Mouse (Mus musculus) MEL-GATA-1-ER (cell line): ENCODE results near the gene Slc12a3.

Source experiments
- DNase-seq: peaks from one replicate; pipeline ENCODE4 v3.0.0-alpha.2; 2012; ENCODE audit warnings: low read depth; ENCODE audit errors: extremely low read depth

The Slc12a3 gene

GRCm38 (mm10) chr8:94330733-94331132 lies 1.7 kb downstream of the Slc12a3 start:
- peak; percentile 46 for DNase-seq

GRCm38 (mm10) chr8:94333345-94333744 lies 4.3 kb downstream of the Slc12a3 start:
- peak; percentile 6 for DNase-seq

DNA sequence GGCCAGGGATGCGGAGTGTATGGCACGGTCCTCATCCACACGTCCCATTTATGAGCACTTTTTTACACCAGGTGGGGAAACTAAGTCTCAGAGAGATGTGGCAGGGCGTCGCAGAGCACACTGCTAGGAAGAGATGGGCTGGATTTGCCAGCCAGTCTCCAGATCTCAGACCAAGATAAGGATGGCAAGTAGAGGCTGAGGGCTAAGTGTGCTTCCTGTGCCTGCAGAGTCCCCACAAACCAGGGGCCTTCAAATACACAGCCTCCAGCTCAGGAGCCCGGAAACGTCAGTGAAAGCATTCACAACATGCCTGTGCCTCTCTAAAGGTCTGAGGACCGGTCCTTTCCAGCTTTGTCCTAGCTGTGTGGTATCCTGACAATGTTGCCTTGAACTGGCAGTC lies 8.6 kb downstream of the Slc12a3 start:
- no peak for DNase-seq

DNA sequence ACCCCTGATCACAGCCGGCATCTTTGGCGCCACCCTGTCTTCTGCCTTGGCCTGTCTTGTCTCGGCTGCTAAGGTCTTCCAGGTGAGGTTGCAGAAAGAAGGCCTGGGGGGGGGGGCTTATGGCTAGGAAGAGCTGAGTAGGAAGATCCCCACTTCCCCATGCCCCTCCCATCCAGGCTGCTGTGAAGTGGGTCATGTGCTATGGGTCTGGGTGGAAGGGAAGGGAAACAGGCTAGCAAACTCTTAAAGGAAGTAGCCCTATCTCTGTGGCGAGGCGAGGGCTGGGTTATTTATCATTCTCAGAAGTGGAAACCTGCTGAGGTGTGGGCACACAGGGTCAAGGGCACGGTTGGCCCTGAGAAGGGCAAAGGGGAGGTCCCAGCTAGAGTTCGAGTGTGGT lies 11.8 kb downstream of the Slc12a3 start:
- peak; percentile 11 for DNase-seq

GRCm38 (mm10) chr8:94342691-94343090 lies 13.7 kb downstream of the Slc12a3 start:
- no peak for DNase-seq

- DNase-seq, result peak; percentile 36
Observed at GRCm38 (mm10) chr8:94343290-94343689, 14.3 kb downstream of the Slc12a3 start.

DNA sequence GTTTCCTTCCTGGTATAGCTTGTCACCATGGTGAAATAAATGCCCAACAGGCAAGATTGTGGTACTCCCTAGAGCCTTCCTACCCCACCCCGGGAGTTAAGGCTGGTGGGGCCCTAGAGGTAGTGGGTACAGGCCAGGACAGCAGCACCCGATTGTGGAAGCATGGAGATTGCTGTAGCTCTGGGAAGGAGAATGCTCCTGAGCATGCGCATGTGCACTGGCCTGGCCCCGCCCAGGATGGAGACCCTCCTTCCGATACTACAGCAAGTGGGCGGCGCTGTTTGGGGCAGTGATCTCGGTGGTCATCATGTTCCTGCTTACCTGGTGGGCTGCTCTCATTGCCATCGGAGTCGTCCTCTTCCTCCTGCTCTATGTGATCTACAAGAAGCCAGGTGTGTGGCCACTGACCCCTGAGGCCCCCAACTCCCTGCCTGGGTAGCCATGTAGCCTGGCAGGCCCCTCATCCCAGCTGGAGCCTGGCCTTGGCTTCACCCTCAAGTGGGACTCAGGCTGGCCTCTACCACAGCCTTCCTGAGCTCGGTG lies 14.8 kb downstream of the Slc12a3 start:
- DNase-seq, result no peak

DNA sequence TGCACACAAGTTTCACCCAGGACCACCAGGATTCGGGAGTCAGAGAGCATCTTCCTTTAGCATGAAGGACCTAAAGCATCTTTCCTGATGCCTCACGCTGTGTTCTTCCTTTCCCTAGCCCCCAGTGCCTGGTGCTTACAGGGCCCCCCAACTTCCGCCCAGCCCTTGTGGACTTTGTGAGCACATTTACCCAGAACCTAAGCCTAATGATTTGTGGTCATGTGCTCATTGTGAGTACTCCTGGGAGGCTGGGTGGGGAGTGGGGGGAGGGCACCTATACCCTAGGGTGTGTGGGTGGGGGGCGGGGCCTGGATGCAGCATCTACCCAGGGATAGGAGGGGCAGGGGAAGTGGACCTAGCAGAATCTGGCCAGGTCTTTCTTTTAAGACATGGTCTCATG lies 16.7 kb downstream of the Slc12a3 start:
- DNase-seq, result no peak

GRCm38 (mm10) chr8:94346264-94346663 lies 17.3 kb downstream of the Slc12a3 start:
- no peak for DNase-seq

GRCm38 (mm10) chr8:94348425-94348824 lies 19.4 kb downstream of the Slc12a3 start:
- DNase-seq, result no peak

DNA sequence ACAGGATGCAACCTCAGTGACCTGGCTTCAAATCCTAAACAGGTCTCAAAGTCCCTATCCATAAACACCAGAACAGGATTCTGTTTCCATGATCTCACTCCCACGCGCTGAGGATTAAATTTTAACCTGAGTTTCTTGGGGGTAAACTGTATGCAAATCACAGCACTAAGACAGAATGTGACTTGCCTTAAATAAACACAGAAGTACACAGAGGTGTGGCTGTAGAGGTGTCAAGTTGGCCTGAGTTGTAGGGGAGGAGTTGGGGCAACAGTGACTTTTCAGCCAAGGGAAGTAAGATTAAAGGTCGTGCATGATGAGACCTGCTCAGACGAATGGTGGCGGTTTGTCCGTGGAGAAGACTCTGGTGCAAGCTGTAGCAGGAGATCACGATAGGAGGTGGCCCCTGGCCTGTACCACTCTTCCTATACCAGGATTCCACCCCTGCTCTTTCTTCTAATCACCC lies 25.1 kb downstream of the Slc12a3 start:
- DNase-seq, result no peak

GRCm38 (mm10) chr8:94354571-94354970 lies 25.6 kb downstream of the Slc12a3 start:
- no peak for DNase-seq

DNA sequence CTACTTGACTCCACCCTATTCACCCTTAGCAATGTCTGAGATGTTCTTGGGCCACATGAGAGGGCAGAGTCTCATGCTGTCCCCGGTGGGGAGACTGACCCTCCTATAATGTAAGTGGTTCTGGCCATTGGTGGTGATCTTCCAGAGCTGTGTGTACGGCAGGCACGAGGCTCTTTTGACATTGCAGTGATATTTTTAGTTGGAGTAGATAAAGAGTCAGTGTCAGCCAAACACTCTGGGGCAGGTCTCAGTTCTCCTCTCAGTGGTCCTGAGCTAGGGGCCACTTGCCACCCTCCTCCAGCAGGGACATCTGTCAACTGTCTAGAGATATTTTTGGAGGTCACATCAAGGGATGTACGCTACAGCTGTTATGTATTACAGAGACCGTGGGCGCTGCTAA lies 28.2 kb downstream of the Slc12a3 start:
- DNase-seq, result no peak

- no peak for DNase-seq
Observed at GRCm38 (mm10) chr8:94358541-94358940, 29.5 kb downstream of the Slc12a3 start.

DNA sequence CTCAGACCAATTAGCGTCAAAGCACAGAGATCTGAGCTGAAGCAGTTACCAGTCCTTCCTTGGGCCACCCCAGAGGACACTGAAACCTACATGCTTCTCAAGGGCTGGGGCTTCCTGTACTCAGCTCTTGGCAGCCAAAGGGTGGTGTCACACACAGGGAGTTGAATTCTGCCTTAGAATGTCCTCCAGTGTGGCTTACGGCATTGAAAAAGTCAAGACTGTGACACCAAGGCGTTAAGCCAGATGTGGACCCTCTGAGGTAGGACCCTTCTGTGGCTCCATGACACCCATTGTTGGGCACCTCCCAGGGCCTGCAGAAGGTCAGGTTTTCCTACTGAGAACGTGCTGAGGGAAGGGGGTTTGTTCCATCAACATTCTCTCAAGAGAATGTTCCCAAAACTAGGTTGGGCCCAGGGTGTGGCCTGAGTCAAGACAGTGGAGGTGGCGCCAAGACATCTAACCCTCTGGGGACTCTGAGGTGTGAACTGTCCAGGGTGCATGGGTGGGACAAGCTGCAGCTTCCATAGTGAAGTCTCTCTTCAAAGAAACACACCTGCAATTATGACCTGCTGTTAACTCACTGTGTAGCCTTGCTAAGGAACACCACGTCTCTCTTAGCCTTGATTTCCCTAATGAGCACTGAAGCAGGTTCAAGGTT lies 32.9 kb downstream of the Slc12a3 start:
- no peak for DNase-seq

- no peak for DNase-seq
Observed at GRCm38 (mm10) chr8:94362607-94363239, 33.7 kb downstream of the Slc12a3 start.

DNA sequence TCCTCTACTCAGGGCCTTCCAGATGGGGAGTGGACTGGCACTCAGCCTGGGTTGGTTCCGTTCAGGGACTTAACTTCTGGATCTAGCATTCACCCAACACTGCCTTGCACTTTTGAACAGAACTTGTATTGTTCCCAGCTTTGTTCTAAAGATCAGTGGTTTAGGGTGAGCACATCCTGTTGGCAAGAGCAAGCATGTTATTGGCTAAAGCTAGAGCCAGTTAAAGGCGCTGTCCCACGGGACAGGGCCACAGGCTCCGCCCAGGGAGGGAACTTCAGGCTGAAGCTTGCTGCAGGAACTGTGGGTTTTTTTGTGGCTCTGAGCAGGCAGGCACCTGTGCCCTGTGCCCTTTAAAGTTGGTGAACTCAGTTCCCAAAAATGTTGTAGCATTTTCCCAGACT lies 34.3 kb downstream of the Slc12a3 start:
- DNase-seq, result no peak

GRCm38 (mm10) chr8:94363906-94364305 lies 34.9 kb downstream of the Slc12a3 start:
- no peak for DNase-seq

DNA sequence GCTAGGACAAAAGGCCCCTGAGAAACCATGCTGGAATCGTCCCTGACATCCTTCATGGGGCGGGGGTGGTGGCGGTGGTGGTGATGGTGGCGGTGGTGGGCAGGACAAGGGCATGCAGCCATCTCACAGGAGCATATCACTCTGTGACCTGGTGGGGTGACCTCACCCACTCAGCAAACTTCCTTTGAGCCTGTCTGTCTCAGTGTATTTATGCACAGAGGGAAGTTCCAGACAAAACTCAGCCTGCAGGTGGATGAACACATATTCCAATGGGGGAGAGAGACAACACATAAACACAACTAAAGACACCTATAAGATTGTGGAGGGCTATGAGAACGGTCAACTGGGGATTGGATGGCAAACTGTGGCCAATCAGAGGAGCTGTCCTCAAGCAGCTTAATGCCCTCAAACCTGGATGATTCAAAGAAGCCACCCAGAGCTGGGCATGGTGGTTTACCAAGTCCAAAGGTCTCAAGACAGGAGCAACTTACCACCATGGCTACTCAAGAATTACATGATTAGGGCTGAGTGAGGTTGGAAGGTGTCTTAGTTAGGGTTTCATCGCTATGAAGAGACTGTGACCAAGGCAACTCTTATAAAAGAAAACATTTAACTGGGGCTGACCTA lies 35.8 kb downstream of the Slc12a3 start:
- DNase-seq, result no peak

DNA sequence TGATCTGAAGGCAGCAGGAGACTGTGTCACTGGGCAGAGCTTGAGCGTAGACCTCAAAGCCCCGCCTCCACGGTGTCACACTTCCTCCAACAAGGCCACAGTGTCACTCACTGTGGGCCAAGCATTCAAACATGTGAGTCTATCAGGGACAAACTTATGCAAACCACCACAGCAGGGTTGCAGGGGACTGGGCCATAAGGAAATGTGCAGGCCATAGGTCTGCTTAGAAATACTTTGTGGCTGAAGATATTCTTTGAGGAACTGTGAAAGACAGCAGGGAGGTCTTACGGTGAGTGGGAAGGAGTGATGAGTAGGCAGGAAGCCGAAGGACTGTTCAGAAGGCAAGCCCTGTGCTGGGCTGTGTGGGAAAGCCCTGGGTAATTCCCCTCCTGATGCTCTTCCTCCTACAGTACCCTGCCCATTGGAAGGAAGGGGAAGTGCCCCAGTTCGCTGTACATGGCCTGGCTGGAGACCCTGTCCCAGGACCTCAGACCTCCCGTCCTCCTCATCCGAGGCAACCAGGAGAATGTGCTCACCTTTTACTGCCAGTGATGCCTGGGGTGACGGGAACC lies 36.5 kb downstream of the Slc12a3 start:
- DNase-seq, result peak; percentile 56

DNA sequence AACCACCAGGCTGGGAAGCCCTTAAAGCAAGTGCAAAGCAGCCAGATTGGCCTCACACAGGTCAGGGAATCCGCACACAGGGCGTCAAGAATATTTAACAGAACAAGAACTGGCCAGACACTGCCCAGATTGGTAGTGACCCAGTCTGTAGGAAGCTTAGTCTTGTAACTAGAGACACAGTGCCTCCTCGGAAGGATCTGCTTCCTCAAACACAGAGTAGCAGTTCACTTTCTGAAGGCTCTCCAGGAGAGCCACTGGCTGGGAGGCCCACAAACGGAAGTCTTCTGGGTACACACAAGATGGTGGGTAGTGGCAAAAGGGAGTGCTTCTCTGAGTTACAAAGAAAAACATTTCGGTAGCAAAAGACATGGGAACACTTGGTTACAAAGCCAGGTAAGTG lies 41.8 kb downstream of the Slc12a3 start:
- DNase-seq, result no peak

- no peak for DNase-seq
Observed at GRCm38 (mm10) chr8:94372955-94373599, 44.1 kb downstream of the Slc12a3 start.
